Mouse (Mus musculus): Measurements from ENCODE around the gene Cysltr2. TPM values are rescaled to one million over a fixed set of nuclear protein-coding genes. Genes with fewer than 3 reads are reported as not detected.

The Cysltr2 gene
- polyA plus RNA-seq, 1 experiment: not detected

DNA sequence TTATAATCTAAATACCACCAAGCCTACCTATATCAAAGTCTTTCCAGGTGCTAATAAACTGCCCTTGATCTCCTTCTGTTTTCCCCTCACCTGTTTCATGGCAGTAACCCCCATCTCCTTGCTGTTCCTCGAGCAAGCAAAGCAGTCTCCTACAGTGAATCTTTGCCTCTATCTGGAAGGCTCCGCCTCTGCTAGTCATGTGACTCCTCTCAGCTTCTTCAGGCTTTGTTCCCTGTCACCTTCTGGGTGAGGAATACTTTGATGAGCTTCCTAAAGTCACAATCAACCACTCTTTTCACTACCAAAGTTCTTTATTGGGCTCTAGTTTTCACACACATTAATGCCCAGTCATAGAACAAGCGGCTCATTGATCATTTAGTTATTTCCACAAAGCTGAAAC, 37.5 kb upstream of the Cysltr2 start:
- Histone ChIP-seq H3K79me3 (ENCODE audit: low read depth) (no peaks in the 10 kb centered on the region), H3K79me2 (ENCODE audit: control insufficient read depth, insufficient read depth) (no peaks in the 10 kb centered on the region), H3K27me3 (ENCODE audit: control insufficient read depth, insufficient read depth, insufficient read length) (no peaks in the 10 kb centered on the region), H3ac (ENCODE audit: control insufficient read depth, insufficient read length, low read depth) (no peak overlapping the region), H3K36me3 (ENCODE audit: control insufficient read depth, insufficient read depth) (no peaks in the 10 kb centered on the region), H3K4me3 (ENCODE audit: insufficient read depth, poor library complexity, severe bottlenecking) (no peak overlapping the region)
- TF ChIP-seq FOSL1 (IDR thresholded peaks at IDR 0.05; ENCODE audit: insufficient read depth, low read length, poor library complexity, severe bottlenecking) (no peak), CEBPB (IDR thresholded peaks at IDR 0.05; ENCODE audit: low read depth) (no peak), USF1 (IDR thresholded peaks at IDR 0.05; ENCODE audit: low read depth) (peak; percentile 34)

DNA sequence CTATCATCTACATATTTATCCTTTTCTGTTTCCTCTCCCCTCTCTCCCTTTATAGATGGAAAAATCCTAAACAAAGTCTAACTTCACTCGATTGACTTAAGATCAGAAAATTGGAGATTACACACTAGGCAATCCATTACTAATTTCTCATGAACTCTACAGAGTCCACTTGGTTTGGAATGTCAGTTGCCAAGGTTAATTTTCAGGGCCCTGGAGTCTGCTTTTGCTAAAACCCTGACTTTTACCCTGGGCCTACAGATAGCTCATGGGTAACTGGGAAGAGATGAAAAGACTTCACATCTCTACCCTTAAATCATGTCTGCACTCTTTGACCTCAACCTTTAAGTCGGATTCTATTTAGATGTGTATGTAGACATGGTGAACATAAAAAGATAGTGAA, 34.6 kb upstream of the Cysltr2 start:
- Histone ChIP-seq H3ac (ENCODE audit: control insufficient read depth, insufficient read length, low read depth) (no peak overlapping the region), H3K27me3 (ENCODE audit: control insufficient read depth, insufficient read depth, insufficient read length) (no peaks in the 10 kb centered on the region), H3K79me3 (ENCODE audit: low read depth) (no peaks in the 10 kb centered on the region), H3K4me3 (ENCODE audit: insufficient read depth, poor library complexity, severe bottlenecking) (no peak overlapping the region), H3K36me3 (ENCODE audit: control insufficient read depth, insufficient read depth) (no peaks in the 10 kb centered on the region), H3K79me2 (ENCODE audit: control insufficient read depth, insufficient read depth) (no peaks in the 10 kb centered on the region)
- TF ChIP-seq CTCF (IDR thresholded peaks at IDR 0.05; ENCODE audit: control insufficient read depth, insufficient read depth, insufficient read length): no peak
- no peak for TF ChIP-seq MAX (IDR thresholded peaks at IDR 0.05)
- no peak for TF ChIP-seq USF1 (IDR thresholded peaks at IDR 0.05; ENCODE audit: low read depth)
- no peak for TF ChIP-seq MYOD1 (IDR thresholded peaks at IDR 0.05; ENCODE audit: control insufficient read depth, insufficient read length, low read depth)
- no peak for TF ChIP-seq MYOG (IDR thresholded peaks at IDR 0.05; ENCODE audit: control insufficient read depth, extremely low read depth, insufficient read length)
- no peak for TF ChIP-seq CEBPB (IDR thresholded peaks at IDR 0.05; ENCODE audit: low read depth)
- no peak for TF ChIP-seq FOSL1 (IDR thresholded peaks at IDR 0.05; ENCODE audit: insufficient read depth, low read length, poor library complexity, severe bottlenecking)

GRCm38 (mm10) chr14:73064460-73064859, 15.5 kb upstream of the Cysltr2 start:
- Histone ChIP-seq H3K36me3 (ENCODE audit: control insufficient read depth, insufficient read depth) (no peaks in the 10 kb centered on the region), H3K79me3 (ENCODE audit: low read depth) (no peaks in the 10 kb centered on the region), H3K79me2 (ENCODE audit: control insufficient read depth, insufficient read depth) (no peaks in the 10 kb centered on the region), H3K4me3 (ENCODE audit: insufficient read depth, poor library complexity, severe bottlenecking) (no peak overlapping the region), H3K27me3 (ENCODE audit: control insufficient read depth, insufficient read depth, insufficient read length) (no peaks in the 10 kb centered on the region), H3ac (ENCODE audit: control insufficient read depth, insufficient read length, low read depth) (no peak overlapping the region)
- TF ChIP-seq USF1 (IDR thresholded peaks at IDR 0.05; ENCODE audit: low read depth): no peak
- TF ChIP-seq MAX (IDR thresholded peaks at IDR 0.05): no peak

DNA sequence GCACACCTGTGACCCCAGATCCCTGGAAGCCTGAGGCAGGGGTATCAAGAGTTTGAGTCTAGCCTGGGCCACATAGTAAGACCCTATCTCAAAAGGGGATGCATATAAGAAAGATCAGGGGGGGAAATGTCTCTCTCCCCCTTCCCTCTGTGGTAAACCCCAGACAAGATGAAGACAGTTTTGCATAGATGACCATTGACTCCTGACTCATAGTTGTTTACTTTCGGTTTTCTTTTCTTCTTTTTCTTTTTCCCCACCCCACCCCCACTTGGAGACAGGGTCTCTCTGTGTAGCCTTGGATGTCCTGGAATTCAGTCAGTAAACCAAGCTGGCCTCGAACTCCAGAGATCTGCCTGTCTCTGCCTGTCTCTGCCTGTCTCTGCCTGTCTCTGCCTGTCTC, 9.8 kb upstream of the Cysltr2 start:
- H3K79me2 ChIP-seq (ENCODE audit: control insufficient read depth, insufficient read depth): no peaks in the 10 kb centered on the region
- no peaks in the 10 kb centered on the region for H3K27me3 ChIP-seq (ENCODE audit: control insufficient read depth, insufficient read depth, insufficient read length)
- H3K36me3 ChIP-seq (ENCODE audit: control insufficient read depth, insufficient read depth): no peaks in the 10 kb centered on the region
- TF ChIP-seq USF1 (IDR thresholded peaks at IDR 0.05; ENCODE audit: low read depth) (no peak), MAX (IDR thresholded peaks at IDR 0.05) (no peak)
- H3K4me3 ChIP-seq (ENCODE audit: insufficient read depth, poor library complexity, severe bottlenecking): no peak overlapping the region
- H3ac ChIP-seq (ENCODE audit: control insufficient read depth, insufficient read length, low read depth): no peak overlapping the region
- no peaks in the 10 kb centered on the region for H3K79me3 ChIP-seq (ENCODE audit: low read depth)

GRCm38 (mm10) chr14:73057764-73058163, 8.8 kb upstream of the Cysltr2 start:
- no peaks in the 10 kb centered on the region for H3K79me2 ChIP-seq (ENCODE audit: control insufficient read depth, insufficient read depth)
- H3ac ChIP-seq (ENCODE audit: control insufficient read depth, insufficient read length, low read depth): no peak overlapping the region
- TF ChIP-seq USF1 (IDR thresholded peaks at IDR 0.05; ENCODE audit: low read depth) (no peak), MYOG (IDR thresholded peaks at IDR 0.05; ENCODE audit: control insufficient read depth, extremely low read depth, insufficient read length) (no peak), MYOD1 (IDR thresholded peaks at IDR 0.05; ENCODE audit: control insufficient read depth, insufficient read length, low read depth) (no peak), MAX (IDR thresholded peaks at IDR 0.05) (no peak), CEBPB (IDR thresholded peaks at IDR 0.05; ENCODE audit: low read depth) (no peak), FOSL1 (IDR thresholded peaks at IDR 0.05; ENCODE audit: insufficient read depth, low read length, poor library complexity, severe bottlenecking) (no peak), CTCF (IDR thresholded peaks at IDR 0.05; ENCODE audit: control insufficient read depth, insufficient read depth, insufficient read length) (no peak)
- no peaks in the 10 kb centered on the region for H3K79me3 ChIP-seq (ENCODE audit: low read depth)
- no peak overlapping the region for H3K4me3 ChIP-seq (ENCODE audit: insufficient read depth, poor library complexity, severe bottlenecking)
- no peaks in the 10 kb centered on the region for H3K36me3 ChIP-seq (ENCODE audit: control insufficient read depth, insufficient read depth)
- H3K27me3 ChIP-seq (ENCODE audit: control insufficient read depth, insufficient read depth, insufficient read length): no peaks in the 10 kb centered on the region

DNA sequence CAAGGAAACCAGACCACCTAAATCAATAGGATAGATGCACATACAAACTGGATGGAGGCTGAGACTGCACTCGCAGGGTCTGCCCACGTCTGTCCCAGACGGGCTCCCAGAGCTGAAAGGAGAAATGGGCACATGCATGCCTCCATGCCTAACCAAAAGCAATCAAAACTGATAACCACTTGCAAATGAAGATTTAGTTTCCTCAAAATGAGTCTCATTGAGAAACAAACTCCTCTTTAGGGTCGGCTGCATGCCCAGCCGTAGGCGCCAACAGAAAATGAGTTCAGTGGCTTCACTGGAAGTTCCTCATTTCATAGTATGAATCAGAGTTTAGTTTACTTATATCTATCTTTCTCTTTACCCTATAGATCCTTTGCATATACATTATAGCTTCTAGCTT, 7.9 kb upstream of the Cysltr2 start:
- no peaks in the 10 kb centered on the region for H3K79me2 ChIP-seq (ENCODE audit: control insufficient read depth, insufficient read depth)
- TF ChIP-seq FOSL1 (IDR thresholded peaks at IDR 0.05; ENCODE audit: insufficient read depth, low read length, poor library complexity, severe bottlenecking): no peak
- TF ChIP-seq CTCF (IDR thresholded peaks at IDR 0.05; ENCODE audit: control insufficient read depth, insufficient read depth, insufficient read length): no peak
- no peak for TF ChIP-seq MAX (IDR thresholded peaks at IDR 0.05)
- TF ChIP-seq CEBPB (IDR thresholded peaks at IDR 0.05; ENCODE audit: low read depth): no peak
- no peak for TF ChIP-seq MYOD1 (IDR thresholded peaks at IDR 0.05; ENCODE audit: control insufficient read depth, insufficient read length, low read depth)
- TF ChIP-seq MYOG (IDR thresholded peaks at IDR 0.05; ENCODE audit: control insufficient read depth, extremely low read depth, insufficient read length): no peak
- no peak for TF ChIP-seq USF1 (IDR thresholded peaks at IDR 0.05; ENCODE audit: low read depth)
- no peak overlapping the region for H3ac ChIP-seq (ENCODE audit: control insufficient read depth, insufficient read length, low read depth)
- no peaks in the 10 kb centered on the region for H3K79me3 ChIP-seq (ENCODE audit: low read depth)
- no peak overlapping the region for H3K4me3 ChIP-seq (ENCODE audit: insufficient read depth, poor library complexity, severe bottlenecking)
- H3K27me3 ChIP-seq (ENCODE audit: control insufficient read depth, insufficient read depth, insufficient read length): no peaks in the 10 kb centered on the region
- H3K36me3 ChIP-seq (ENCODE audit: control insufficient read depth, insufficient read depth): no peaks in the 10 kb centered on the region

Measured in C2C12 (cell line).